In the genomic region with DNA sequence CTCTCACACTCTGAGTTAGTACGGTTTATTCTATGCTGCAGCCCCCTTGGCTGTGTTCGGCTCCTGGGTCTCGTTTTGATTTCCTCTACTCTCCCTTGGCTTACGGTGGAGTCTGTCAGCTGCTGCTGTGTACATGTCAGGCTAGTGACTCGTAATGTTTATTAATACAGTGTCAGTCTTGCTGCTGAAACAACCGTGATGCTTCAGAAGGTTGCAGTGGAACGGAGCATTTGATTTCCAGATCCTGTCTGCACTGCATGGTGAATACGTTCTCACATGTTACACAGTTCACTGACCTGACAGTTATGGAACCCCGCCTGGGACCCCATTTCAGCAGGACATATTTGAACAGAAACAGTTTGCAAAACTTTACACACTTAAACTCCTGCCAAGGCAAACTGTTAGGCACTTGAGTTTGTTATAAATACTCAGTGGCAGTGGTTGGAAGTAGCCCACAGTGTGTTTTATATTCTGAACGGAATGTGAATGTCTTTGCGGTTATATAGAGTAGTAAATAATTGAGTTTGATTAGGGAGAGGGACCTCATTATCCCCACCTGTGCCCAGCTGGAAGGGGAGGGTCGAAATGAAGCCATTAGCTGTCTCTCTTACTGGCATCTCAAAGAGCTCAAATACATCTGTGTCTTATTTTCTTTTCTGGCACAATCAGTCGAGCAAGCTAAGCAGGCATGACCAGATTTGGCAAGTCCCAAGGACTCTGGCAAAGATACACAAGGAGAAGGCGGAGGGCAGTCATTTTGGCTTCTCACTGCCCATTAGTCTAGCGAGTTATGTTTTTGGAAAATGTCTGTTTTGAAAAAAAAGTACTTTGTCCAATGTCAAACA, we compare ENCODE assay signal across 9 mouse cellular contexts.
DNase-seq lines count a peak whose midpoint lies in the region; ATAC-seq and TF ChIP-seq lines count a peak whose summit lies in the region.
"Had no signal": no experiment of that assay in that cellular context is flagged by ENCODE, and none has a peak within 500 bp of the region (broad histone marks: within the 10 kb centered on the region; RNA-seq: fewer than 3 reads in every experiment).

No protein-coding gene starts in this region.

- no peaks in the 10 kb centered on the region for H3K9me3 ChIP-seq in limb, embryonic 14.5 days (ENCODE audit: control insufficient read depth, low read length)

- peak overlapping the region; percentile 25 for H3K4me3 ChIP-seq in gastrocnemius, adult 2 months
- H3K4me3 ChIP-seq in limb, embryonic 14.5 days (replicated peaks; ENCODE audit: low read length), result no peak overlapping the region
- no peak overlapping the region for H3K4me3 ChIP-seq in thymus, adult 2 months (ENCODE audit: control insufficient read depth, insufficient read depth, low read length)
- H3K4me3 ChIP-seq: myocyte had no signal

- WGBS in limb, embryonic 14.5 days, result 15% methylated on average over 15 of the region's 15 CpGs
- 94% methylated on average over 15 of the region's 15 CpGs for WGBS in thymus, adult 2 months

- H3K36me3 ChIP-seq in limb, embryonic 14.5 days (ENCODE audit: control insufficient read depth, insufficient read depth, low read length), result no peaks in the 10 kb centered on the region; the same call in 1 of the 2 replicates
- H3K36me3 ChIP-seq in thymus, adult 2 months (ENCODE audit: control insufficient read depth, insufficient read depth, low read length), result no peaks in the 10 kb centered on the region

- H3K9ac ChIP-seq in limb, embryonic 14.5 days (ENCODE audit: low read depth, low read length, severe bottlenecking), result 0 out of 2 replicates have a peak overlapping the region, but pooled peaks have one; percentile 7

- peak overlapping the region; percentile 56 for H3K27ac ChIP-seq in gastrocnemius, adult 2 months
- peak overlapping the region; percentile 40 for H3K27ac ChIP-seq in limb, embryonic 14.5 days (replicated peaks; ENCODE audit: low read depth, low read length)
- no peak overlapping the region for H3K27ac ChIP-seq in thymus, adult 2 months (ENCODE audit: control insufficient read depth, insufficient read depth, low read length)

- intact Hi-C loops in heart, postnatal 25 days (cut with DNase I), result loop anchor here (5.0 kb wide), 1 partner anchor 111 kb away; no protein-coding TSS in a partner anchor
- intact Hi-C loops in gastrocnemius, adult 2 months (cut with DNase I), result loop anchor here (1.0 kb wide), 1 partner anchor 114 kb away; no protein-coding TSS in a partner anchor

- TF ChIP-seq POLR2A in limb, embryonic 14.5 days (IDR thresholded peaks at IDR 0.05; ENCODE audit: borderline replicate concordance, extremely low read depth, insufficient read depth, insufficient read length), result no peak
- TF ChIP-seq POLR2A in thymus, adult 2 months (IDR thresholded peaks at IDR 0.05; ENCODE audit: control insufficient read depth, extremely low read depth, insufficient read depth, low read length, poor library complexity), result no peak

- no peaks in the 10 kb centered on the region for H3K27me3 ChIP-seq in limb, embryonic 14.5 days (ENCODE audit: control insufficient read depth, insufficient read depth, low read length)
- H3K27me3 ChIP-seq in thymus, adult 2 months (ENCODE audit: control insufficient read depth, insufficient read depth, low read length), result no peaks in the 10 kb centered on the region

- peak; percentile 21 for DNase-seq in heart, adult 8-10 months (ENCODE audit: low spot score)
- no peak for DNase-seq in heart, postnatal 25 days (ENCODE audit: low spot score)
- peak; percentile 52 for DNase-seq in adrenal gland, postnatal 25 days
- peak; percentile 62 for DNase-seq in gastrocnemius, adult 2 months
- DNase-seq in limb, embryonic 14.5 days (ENCODE audit: low spot score), result peak; percentile 67
- no peak for DNase-seq in thymus, adult 2 months
- no peak for DNase-seq in right cerebral cortex, postnatal 25 days

- ATAC-seq in limb, embryonic 14.5 days (ENCODE audit: low FRiP score, low read depth), result peak; percentile 65
- ATAC-seq in erythroid progenitor cell, adult 5-6 weeks (replicated peaks; ENCODE audit: low FRiP score, poor library complexity, severe bottlenecking), result no peak

- H3K4me1 ChIP-seq in limb, embryonic 14.5 days (ENCODE audit: control insufficient read depth, insufficient read depth, low read length), result peaks cover 29% of the 10 kb centered on the region
- H3K4me1 ChIP-seq in thymus, adult 2 months (replicated peaks; ENCODE audit: control insufficient read depth, insufficient read depth, low read length), result no peaks in the 10 kb centered on the region

- TF ChIP-seq CTCF in gastrocnemius, adult 2 months (IDR thresholded peaks at IDR 0.05), result no peak
- no peak for TF ChIP-seq CTCF in thymus, adult 2 months (IDR thresholded peaks at IDR 0.05; ENCODE audit: borderline replicate concordance, control insufficient read depth, extremely low read depth, insufficient read depth, low read length, poor library complexity)

- peak overlapping the region; percentile 5; the same call in 1 of the 2 replicates for H3K4me2 ChIP-seq in limb, embryonic 14.5 days (replicated peaks; ENCODE audit: low read depth, low read length, severe bottlenecking)

Comparison
In these comparisons a context has a peak if more than half of its experiments do, and no peak if none do; other contexts are left out.
1. DNase-seq: peak in heart, adult 8-10 months (single experiment), adrenal gland, postnatal 25 days (single experiment), gastrocnemius, adult 2 months (single experiment) and limb, embryonic 14.5 days (single experiment); none in heart, postnatal 25 days (single experiment), thymus, adult 2 months (single experiment) and right cerebral cortex, postnatal 25 days (single experiment).